Mouse (Mus musculus) cerebellum, adult 2 months (tissue): ENCODE data around the gene Bcl2l10.

Source experiments
- CTCF ChIP-seq: fragments of 200-500 bp; IDR thresholded peaks from 2 replicates; pipeline ENCODE4 v1.5.1; 2011; ENCODE audit warnings: low read depth, mild to moderate bottlenecking, control low read depth, low read length, moderate library complexity, borderline replicate concordance; ENCODE audit not compliant: insufficient read depth
- POLR2A ChIP-seq: fragments of 200-500 bp; IDR thresholded peaks from 2 replicates; pipeline ENCODE4 v1.6.1; 2011; ENCODE audit warnings: low read length, control low read depth, borderline replicate concordance; ENCODE audit not compliant: insufficient read depth

DNA sequence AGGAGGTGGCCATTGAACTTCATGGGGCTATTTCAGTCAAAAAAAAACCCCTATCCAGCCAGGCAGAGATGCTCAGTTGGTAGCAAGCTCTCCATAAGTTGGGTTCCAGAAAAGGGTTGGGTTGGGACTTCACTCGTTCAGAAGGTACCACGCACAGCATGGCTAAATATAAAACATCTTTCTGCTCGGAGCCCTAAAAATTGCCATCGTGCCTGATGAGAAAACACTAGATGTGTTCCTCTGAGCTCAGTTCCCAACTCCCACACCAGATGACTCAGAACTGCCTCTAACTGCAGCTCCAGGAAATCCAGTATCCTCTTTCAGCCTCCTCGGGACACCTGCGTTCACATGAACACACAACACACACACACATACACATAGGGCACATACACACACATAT, 9.5 kb upstream of the Bcl2l10 start:
- TF ChIP-seq CTCF (no peak), POLR2A (no peak)
